ENCODE assay signal across 31 mouse cellular contexts in the genomic region with DNA sequence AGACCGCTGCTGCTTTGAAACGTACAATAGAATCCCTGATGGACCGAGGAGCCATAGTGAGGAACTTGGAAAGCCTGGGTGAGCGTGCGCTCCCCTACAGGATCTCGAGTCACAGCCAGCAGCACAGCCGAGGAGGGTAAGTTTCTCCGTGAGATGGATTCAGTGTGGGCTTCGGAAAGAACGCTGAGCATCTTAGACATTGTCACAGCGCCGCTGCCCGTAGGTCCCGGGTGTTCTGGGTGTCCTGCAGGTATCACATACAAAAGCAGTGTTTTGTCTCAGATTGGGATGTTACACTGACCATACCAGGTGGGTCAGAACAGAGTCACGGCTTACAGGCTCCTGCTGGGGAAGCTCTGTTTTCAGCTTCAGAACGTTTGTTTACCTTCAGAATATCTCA. TPM values are rescaled to one million over a fixed set of nuclear protein-coding genes. Genes with fewer than 3 reads are reported as not detected.
DNase-seq lines count a peak whose midpoint lies in the region; ATAC-seq and TF ChIP-seq lines count a peak whose summit lies in the region.
"Had no signal": no experiment of that assay in that cellular context is flagged by ENCODE, and none has a peak within 500 bp of the region (broad histone marks: within the 10 kb centered on the region; RNA-seq: fewer than 3 reads in every experiment).

No protein-coding gene starts in this region.

- TF ChIP-seq CTCF in layer of hippocampus, adult 2 months (conservative IDR thresholded peaks at IDR 0.05) = no peak

- H3K27ac ChIP-seq in layer of hippocampus, adult 2 months = peak overlapping the region; percentile 57; the same call in 1 of the 2 replicates
- H3K27ac ChIP-seq: embryonic facial prominence, embryonic 10.5 days; heart, embryonic 15.5 days; kidney, postnatal 0 days; limb, embryonic 13.5 days; liver, embryonic 12.5 days had no signal

- ATAC-seq in frontal cortex, adult (ENCODE audit: low TSS enrichment) = peak; percentile 38; the same call in 1 of the 2 replicates
- ATAC-seq: liver, embryonic 12.5 days; Patski had no signal

- H3K4me3 ChIP-seq in layer of hippocampus, adult 2 months = no peak overlapping the region
- H3K4me3 ChIP-seq: embryonic facial prominence, embryonic 10.5 days; heart, embryonic 15.5 days; limb, embryonic 13.5 days; liver, embryonic 12.5 days had no signal

- no peak for DNase-seq in frontal cortex, adult 2 months (ENCODE audit: extremely low spot score in 1 of 2, low spot score in 1 of 2)
- DNase-seq in layer of hippocampus, adult 2 months (ENCODE audit: low spot score in 2 of 2) = no peak
- DNase-seq in layer of hippocampus, postnatal 25 days (ENCODE audit: extremely low spot score in 1 of 2, low spot score in 1 of 2) = no peak
- DNase-seq in testis, postnatal 10 days (ENCODE audit: low spot score) = peak; percentile 34
- no peak for DNase-seq in testis, postnatal 14 days (ENCODE audit: low spot score)
- DNase-seq in spleen, postnatal 10 days (ENCODE audit: low spot score in 2 of 2) = no peak
- DNase-seq: adrenal gland, postnatal 36 days; B cell, adult 2 months; cerebellum, adult 9-10 months; gastrocnemius, postnatal 36 days; heart, postnatal 36 days; kidney, adult 11 months; lung, adult 18-20 months; lung, postnatal 10 days; right cerebral cortex, postnatal 14 days; thymus, postnatal 14 days had no signal

RNA-seq across cellular contexts. Expression of gene Slc5a3, which starts 41.5 kb away (rescaled TPM):
- 5.5 and 5.7 TPM in 2 replicates for polyA plus RNA-seq in frontal cortex, adult 2 months (2012; rRNA removed)
- 10 to 100 TPM; 31.1 to 33.7 TPM for total RNA-seq in layer of hippocampus, adult 2 months (2021)
- 10 to 100 TPM; 23.9 to 32.1 TPM for total RNA-seq in layer of hippocampus, postnatal 25 days (2021)

RNA-seq across cellular contexts. Expression of gene Gm49711, which starts 41.5 kb away (rescaled TPM):
- 0.40 TPM in 2 replicates for polyA plus RNA-seq in frontal cortex, adult 2 months (2012; rRNA removed)
- total RNA-seq in layer of hippocampus, adult 2 months (2021) = not detected
- total RNA-seq in layer of hippocampus, postnatal 25 days (2021) = under 1 TPM; 0.25 to 0.33 TPM
- total RNA-seq: adrenal gland, adult 18-20 months; adrenal gland, postnatal 36 days; CH12.LX; common myeloid progenitor, adult 5-6 weeks; G1E; gastrocnemius, adult 18-20 months; gastrocnemius, postnatal 36 days; heart, adult 8-10 months; heart, postnatal 36 days; megakaryocyte progenitor cell, adult 5-6 weeks had no signal
- polyA plus RNA-seq: embryonic facial prominence, embryonic 10.5 days; heart, embryonic 15.5 days; large intestine, adult 2 months; liver, embryonic 12.5 days had no signal

RNA-seq across cellular contexts. Expression of gene Mrps6, which starts 41.5 kb away (rescaled TPM):
- 64.8 and 64.9 TPM in 2 replicates for polyA plus RNA-seq in frontal cortex, adult 2 months (2012; rRNA removed)
- total RNA-seq in layer of hippocampus, adult 2 months (2021) = 10 to 100 TPM; 46.8 to 49.1 TPM
- 10 to 100 TPM; 43.2 to 54.9 TPM for total RNA-seq in layer of hippocampus, postnatal 25 days (2021)
